Mouse (Mus musculus) C2C12 (cell line): ENCODE data around the gene Psmb2. TPM values are rescaled to one million over a fixed set of nuclear protein-coding genes. Genes with fewer than 3 reads are reported as not detected.
A peak's percentile ranks its signal among the peaks of the same experiment; 100 is the strongest.

Experiments
- H3K27me3 ChIP-seq: one replicate; pipeline ENCODE4 v1.6.1; 2011; ENCODE audit not compliant: control insufficient read depth, insufficient read depth, insufficient read length
- H3K36me3 ChIP-seq: one replicate; pipeline ENCODE4 v1.6.1; 2011; ENCODE audit not compliant: control insufficient read depth, insufficient read depth
- H3K4me3 ChIP-seq: one replicate; pipeline ENCODE4 v1.5.1; 2011; ENCODE audit warnings: mild to moderate bottlenecking, control low read depth; ENCODE audit not compliant: poor library complexity, insufficient read depth, severe bottlenecking
- H3K79me2 ChIP-seq: one replicate; pipeline ENCODE4 v1.6.1; 2011; ENCODE audit not compliant: control insufficient read depth, insufficient read depth
- H3K79me3 ChIP-seq: one replicate; pipeline ENCODE4 v1.6.1; 2011; ENCODE audit warnings: low read depth, control low read depth
- H3ac ChIP-seq: one replicate; pipeline ENCODE3; 2011; ENCODE audit warnings: low read depth; ENCODE audit not compliant: control insufficient read depth, insufficient read length
- CEBPB ChIP-seq: IDR thresholded peaks from one replicate; pipeline ENCODE4 v1.6.1; 2011; ENCODE audit warnings: low read depth, mild to moderate bottlenecking, control low read depth, moderate library complexity
- CTCF ChIP-seq: IDR thresholded peaks from one replicate; pipeline ENCODE4 v1.5.1; 2011; ENCODE audit not compliant: control insufficient read depth, insufficient read depth, insufficient read length
- FOSL1 ChIP-seq: IDR thresholded peaks from one replicate; pipeline ENCODE4 v1.8.0; 2011; ENCODE audit warnings: mild to moderate bottlenecking, low read length; ENCODE audit not compliant: poor library complexity, insufficient read depth, severe bottlenecking
- MAX ChIP-seq: IDR thresholded peaks from one replicate; pipeline ENCODE4 v1.6.1; 2011; ENCODE audit warnings: mild to moderate bottlenecking, control low read depth
- MYOD1 ChIP-seq: IDR thresholded peaks from one replicate; pipeline ENCODE4 v1.6.1; 2011; ENCODE audit warnings: low read depth; ENCODE audit not compliant: control insufficient read depth, insufficient read length
- MYOG ChIP-seq: IDR thresholded peaks from one replicate; pipeline ENCODE4 v1.6.1; 2011; ENCODE audit not compliant: control insufficient read depth, insufficient read length; ENCODE audit errors: extremely low read depth
- USF1 ChIP-seq: IDR thresholded peaks from one replicate; pipeline ENCODE4 v1.6.1; 2011; ENCODE audit warnings: low read depth, mild to moderate bottlenecking, control low read depth, moderate library complexity
- polyA plus RNA-seq: library from polyadenylated mRNA; unstranded; fragments of >200 nt; fragmentation: generic; extraction: Trizol; gene quantifications from one replicate; pipeline ENCODE4 v1.2.1, GENCODE M21; 2012; ENCODE audit warnings: missing spikeins

The Psmb2 gene
- polyA plus RNA-seq, 1 experiment, result 243 TPM

DNA sequence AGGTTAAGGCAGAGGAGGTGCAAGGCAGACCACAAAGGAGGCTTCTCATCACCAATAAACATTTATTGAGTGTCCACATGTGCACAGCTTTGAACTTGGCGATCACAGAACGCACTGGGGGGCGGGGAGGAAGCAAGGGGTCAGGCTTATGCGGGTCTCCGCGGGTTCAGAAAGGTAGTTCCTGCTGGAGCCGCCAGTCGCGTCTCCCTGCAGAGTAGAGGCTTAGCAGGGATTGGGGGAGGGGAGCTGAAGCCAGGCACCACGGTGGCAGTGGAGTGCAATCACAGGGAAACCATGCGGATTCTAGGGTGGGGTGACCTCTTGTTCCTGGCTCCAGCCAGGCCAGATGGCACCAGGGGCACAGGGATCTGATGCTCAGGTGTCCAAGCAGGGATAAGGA is 66.3 kb downstream of the Psmb2 start:
- Histone ChIP-seq H3K4me3 (no peak overlapping the region), H3K36me3 (peaks cover 31% of the 10 kb centered on the region), H3K27me3 (no peaks in the 10 kb centered on the region), H3K79me3 (no peaks in the 10 kb centered on the region), H3ac (no peak overlapping the region), H3K79me2 (peaks cover 4% of the 10 kb centered on the region)
- TF ChIP-seq MYOD1 (no peak), MAX (no peak), MYOG (no peak), CTCF (no peak), CEBPB (no peak), FOSL1 (no peak), USF1 (no peak)

DNA sequence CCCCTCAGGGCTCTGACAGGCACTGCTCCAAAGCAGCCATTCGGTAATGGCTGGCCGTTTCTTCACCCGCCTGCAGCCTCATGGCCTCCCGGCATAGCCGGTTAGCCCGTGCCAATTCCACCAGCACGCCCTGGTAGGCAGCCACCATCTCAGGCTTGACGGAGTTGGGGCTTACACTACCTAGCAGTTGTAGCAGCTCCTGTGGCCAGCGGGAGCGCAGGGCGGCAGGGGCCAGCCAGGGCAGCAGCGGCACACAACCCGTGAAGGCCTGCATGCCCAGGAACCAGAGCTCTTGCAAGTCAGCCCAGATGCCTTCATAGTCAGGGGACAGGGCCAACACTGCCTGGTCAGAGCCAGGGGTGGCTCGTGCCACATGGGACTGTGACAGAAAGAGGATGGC is 67.4 kb downstream of the Psmb2 start:
- Histone ChIP-seq H3K4me3 (no peak overlapping the region), H3K79me3 (peaks cover 2% of the 10 kb centered on the region), H3K79me2 (peaks cover 15% of the 10 kb centered on the region), H3ac (no peak overlapping the region), H3K27me3 (no peaks in the 10 kb centered on the region), H3K36me3 (peaks cover 42% of the 10 kb centered on the region)
- no peak for TF ChIP-seq USF1
- TF ChIP-seq MYOG, result no peak
- no peak for TF ChIP-seq FOSL1
- TF ChIP-seq CTCF, result no peak
- TF ChIP-seq CEBPB, result no peak
- no peak for TF ChIP-seq MYOD1
- no peak for TF ChIP-seq MAX

DNA sequence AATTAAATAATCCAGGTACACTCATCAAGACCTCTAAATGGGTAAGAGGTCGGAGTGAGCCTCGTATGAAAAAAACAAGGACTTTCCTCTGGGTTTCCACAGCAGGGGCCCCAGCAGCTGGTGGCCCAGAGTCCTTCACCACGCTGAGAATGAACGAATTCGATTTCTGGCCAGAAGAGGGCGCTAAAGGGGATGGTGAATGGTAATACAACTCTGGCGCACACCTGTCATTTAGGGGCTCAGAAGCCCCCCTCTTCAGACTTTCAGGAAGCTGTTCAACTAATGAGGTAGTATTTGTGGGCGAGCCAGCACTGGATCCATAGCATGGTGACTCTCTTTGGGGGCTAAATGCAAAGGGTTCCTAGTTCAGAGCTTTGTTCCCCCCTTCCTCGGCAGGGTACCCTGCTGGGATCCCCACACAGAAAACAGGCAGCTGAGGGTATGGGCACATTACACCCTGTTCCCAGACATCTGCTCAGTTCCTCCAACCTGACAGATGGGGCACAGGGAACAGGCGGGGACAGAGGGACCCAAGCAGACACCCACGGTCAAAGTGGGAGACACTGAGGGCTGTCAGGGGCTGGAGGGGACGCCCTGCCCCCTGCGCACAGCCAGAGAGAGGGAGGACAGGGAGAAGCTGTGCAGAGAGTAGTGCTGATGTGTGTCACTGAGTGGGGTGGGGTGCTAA is 68.2 kb downstream of the Psmb2 start:
- Histone ChIP-seq H3K36me3 (peaks cover 45% of the 10 kb centered on the region), H3ac (no peak overlapping the region), H3K79me2 (peaks cover 23% of the 10 kb centered on the region), H3K4me3 (no peak overlapping the region), H3K27me3 (no peaks in the 10 kb centered on the region), H3K79me3 (peaks cover 2% of the 10 kb centered on the region)
- TF ChIP-seq CEBPB, result no peak
- peak; percentile 24 for TF ChIP-seq CTCF
- no peak for TF ChIP-seq USF1

DNA sequence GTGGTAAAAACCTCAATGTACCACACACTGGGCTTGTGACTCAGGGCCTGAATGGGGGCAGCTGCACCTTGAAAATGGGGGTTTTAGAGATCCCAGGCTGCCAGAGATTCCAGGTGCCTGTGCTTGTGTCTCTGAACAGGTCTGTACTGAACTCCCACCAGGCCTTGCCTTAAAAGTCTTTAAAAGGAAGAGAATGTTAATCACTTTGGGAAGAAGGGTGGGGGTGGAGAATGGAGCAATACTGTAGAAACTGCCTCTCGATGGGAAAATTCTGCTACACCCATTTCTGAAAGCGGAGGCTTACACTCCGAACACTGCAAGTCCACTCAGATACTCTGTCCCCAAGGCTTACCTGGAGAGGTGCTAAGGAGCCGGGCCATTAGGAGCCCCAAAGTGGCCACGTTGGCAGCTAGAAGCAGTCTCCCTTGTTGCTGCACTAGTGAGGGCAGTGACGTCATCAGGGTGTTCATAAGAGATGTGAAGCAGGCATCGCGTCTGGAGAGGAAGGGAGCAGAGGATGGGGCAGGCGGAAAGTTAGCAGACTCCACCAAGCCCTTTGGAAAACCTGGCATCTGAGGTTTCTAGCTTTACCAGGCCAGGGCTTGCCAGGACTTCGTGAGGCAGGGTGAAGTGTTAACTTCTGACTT is 68.9 kb downstream of the Psmb2 start:
- no peaks in the 10 kb centered on the region for H3K27me3 ChIP-seq
- TF ChIP-seq CEBPB (no peak), MAX (no peak), CTCF (no peak), USF1 (no peak), FOSL1 (no peak), MYOD1 (no peak), MYOG (no peak)
- H3K36me3 ChIP-seq, result peaks cover 45% of the 10 kb centered on the region
- H3ac ChIP-seq, result no peak overlapping the region
- no peak overlapping the region for H3K4me3 ChIP-seq
- peaks cover 30% of the 10 kb centered on the region for H3K79me2 ChIP-seq
- peaks cover 4% of the 10 kb centered on the region for H3K79me3 ChIP-seq

DNA sequence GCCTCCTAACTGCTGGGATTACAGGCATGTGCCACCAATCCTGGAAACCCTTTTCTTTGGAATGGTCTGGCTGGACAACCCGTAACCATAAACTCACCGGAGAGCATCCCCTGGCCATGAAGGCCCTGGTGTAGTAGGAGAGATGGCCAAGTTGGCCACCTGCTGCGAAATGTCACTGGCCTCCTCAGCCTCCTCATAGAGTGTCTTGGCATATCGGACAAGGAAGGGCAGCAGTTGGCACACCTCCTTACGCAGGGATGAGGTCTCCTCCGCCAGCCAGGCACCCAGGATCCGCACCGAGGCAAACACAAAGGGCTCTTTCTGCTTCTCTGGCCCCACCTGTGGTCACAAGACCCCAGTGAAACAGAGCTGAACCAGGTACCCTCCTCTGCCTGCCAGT is 71.0 kb downstream of the Psmb2 start:
- no peak overlapping the region for H3ac ChIP-seq
- TF ChIP-seq MYOG (no peak), CEBPB (no peak), FOSL1 (no peak), MAX (no peak), CTCF (no peak), USF1 (no peak), MYOD1 (no peak)
- no peak overlapping the region for H3K4me3 ChIP-seq
- peaks cover 45% of the 10 kb centered on the region for H3K36me3 ChIP-seq
- H3K27me3 ChIP-seq, result no peaks in the 10 kb centered on the region
- H3K79me2 ChIP-seq, result peaks cover 48% of the 10 kb centered on the region
- H3K79me3 ChIP-seq, result peaks cover 14% of the 10 kb centered on the region

DNA sequence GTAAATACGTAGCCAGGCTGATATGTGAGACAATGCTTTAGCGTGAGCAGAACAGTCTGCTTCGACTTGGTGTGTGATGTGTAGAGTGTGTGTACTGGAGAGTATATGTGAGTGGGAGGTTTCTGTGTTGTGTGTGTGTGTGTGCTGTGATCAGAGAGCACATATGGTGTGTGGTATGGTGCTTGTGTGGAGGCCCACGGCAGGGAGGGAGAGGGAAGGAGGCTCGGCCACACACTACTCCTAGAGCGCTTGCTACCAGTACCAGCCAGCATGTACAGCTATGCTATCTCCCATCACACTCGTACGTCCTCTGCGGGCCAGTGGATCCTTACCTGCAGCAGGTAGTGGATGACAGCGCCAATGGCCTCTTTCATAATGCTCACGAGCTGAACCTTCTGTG is 72.1 kb downstream of the Psmb2 start:
- H3K4me3 ChIP-seq, result no peak overlapping the region
- peaks cover 19% of the 10 kb centered on the region for H3K79me3 ChIP-seq
- H3K36me3 ChIP-seq, result peaks cover 44% of the 10 kb centered on the region
- TF ChIP-seq USF1 (no peak), CTCF (no peak), MYOD1 (no peak), FOSL1 (no peak), MYOG (no peak), CEBPB (no peak), MAX (no peak)
- H3ac ChIP-seq, result peak overlapping the region; percentile 26
- H3K79me2 ChIP-seq, result peaks cover 57% of the 10 kb centered on the region
- no peaks in the 10 kb centered on the region for H3K27me3 ChIP-seq
